Mouse (Mus musculus) adrenal gland, postnatal 4 days (tissue): Measurements from ENCODE around the gene Pxdc1. TPM values are rescaled to one million over a fixed set of nuclear protein-coding genes. Genes with fewer than 3 reads are reported as not detected.
A peak's percentile ranks its signal among the peaks of the same experiment; 100 is the strongest.

Experiments used
- DNase-seq, 2 experiments: peaks; one replicate each; pipeline ENCODE4 v3.0.0; 2021 to 2022; ENCODE audit warnings: low spot score in 2 of 2, mixed read lengths in 2 of 2
- long read RNA-seq, 2 experiments: library from polyadenylated mRNA; stranded (forward); transcript quantifications; one replicate each; pipeline ENCODE4 v2.0.0; 2021
- total RNA-seq, 2 experiments: library from RNA; stranded (reverse); gene quantifications; 2 replicates each; pipeline ENCODE4 v1.2.3; 2021

Pxdc1 gene
- 1 to 10 TPM; 4.6 to 7.9 TPM for total RNA-seq
- long read RNA-seq, experiment 1, transcript Pxdc1-202 (5 exons, 2,684 nt), result major isoform, 13 of 13 reads
- long read RNA-seq, experiment 1, partial matches to known transcripts, result 0 of 13 reads
- long read RNA-seq, experiment 1, other reads (novel, unspliced or antisense), result 0 of 13 reads
- long read RNA-seq, experiment 2, transcript Pxdc1-202 (5 exons, 2,684 nt), result major isoform, 9 of 11 reads
- long read RNA-seq, experiment 2, partial matches to known transcripts, result 0 of 11 reads
- long read RNA-seq, experiment 2, other reads (novel, unspliced or antisense), result 2 of 11 reads

- no peak for DNase-seq
Measured at GRCm38 (mm10) chr13:34653391-34653790, at the start of gene Pxdc1. Pxdc1 (minus strand) TSS chr13:34653486.

GRCm38 (mm10) chr13:34700630-34701029 is 47.3 kb upstream of the Pxdc1 start:
- no peak for DNase-seq

- no peak for DNase-seq
Measured at GRCm38 (mm10) chr13:34700091-34700490, 46.8 kb upstream of the Pxdc1 start.

- no peak for DNase-seq
Measured at GRCm38 (mm10) chr13:34696734-34697332, 43.5 kb upstream of the Pxdc1 start.

GRCm38 (mm10) chr13:34693111-34693510 is 39.8 kb upstream of the Pxdc1 start:
- no peak for DNase-seq

- DNase-seq, result no peak
Measured at GRCm38 (mm10) chr13:34691049-34691448, 37.8 kb upstream of the Pxdc1 start.

GRCm38 (mm10) chr13:34685008-34685765 is 31.9 kb upstream of the Pxdc1 start:
- no peak for DNase-seq

GRCm38 (mm10) chr13:34683762-34684488 is 30.6 kb upstream of the Pxdc1 start:
- no peak for DNase-seq

GRCm38 (mm10) chr13:34683270-34683669 is 30.0 kb upstream of the Pxdc1 start:
- no peak for DNase-seq

- DNase-seq, result no peak
Measured at GRCm38 (mm10) chr13:34676507-34676906, 23.2 kb upstream of the Pxdc1 start.

GRCm38 (mm10) chr13:34675847-34676383 is 22.6 kb upstream of the Pxdc1 start:
- no peak for DNase-seq

- DNase-seq, result no peak
Measured at GRCm38 (mm10) chr13:34673354-34673753, 20.1 kb upstream of the Pxdc1 start.

GRCm38 (mm10) chr13:34669919-34670865 is 16.9 kb upstream of the Pxdc1 start:
- DNase-seq, result no peak

- DNase-seq, result no peak
Measured at GRCm38 (mm10) chr13:34667197-34667596, 13.9 kb upstream of the Pxdc1 start.

GRCm38 (mm10) chr13:34665074-34665473 is 11.8 kb upstream of the Pxdc1 start:
- DNase-seq, result no peak

GRCm38 (mm10) chr13:34663762-34664161 is 10.5 kb upstream of the Pxdc1 start:
- no peak for DNase-seq

- no peak for DNase-seq
Measured at GRCm38 (mm10) chr13:34659507-34659906, 6.2 kb upstream of the Pxdc1 start.

GRCm38 (mm10) chr13:34656351-34656750 is 3.1 kb upstream of the Pxdc1 start:
- DNase-seq, result no peak

- DNase-seq, result peak; percentile 30 to 39
Measured at GRCm38 (mm10) chr13:34652353-34653241, 689 bp downstream of the Pxdc1 start.
